Mouse (Mus musculus) testis, postnatal 14 days (tissue): Measurements from ENCODE around the gene Phex.
A peak's percentile ranks its signal among the peaks of the same experiment; 100 is the strongest.

Experiments used
- DNase-seq: peaks from one replicate; pipeline ENCODE4 v3.0.0; 2021; ENCODE audit warnings: low spot score

Phex gene

GRCm38 (mm10) chrX:157415212-157415611 is at the start of gene Phex:
Gene Phex, minus strand, starts transcription at chrX:157415312.
- DNase-seq = no peak

GRCm38 (mm10) chrX:157462716-157463115 is 47.6 kb upstream of the Phex start:
- DNase-seq = no peak

GRCm38 (mm10) chrX:157454430-157454829 is 39.3 kb upstream of the Phex start:
- DNase-seq = no peak

- no peak for DNase-seq
Observed at GRCm38 (mm10) chrX:157449000-157449399, 33.9 kb upstream of the Phex start.

- DNase-seq = no peak
Observed at GRCm38 (mm10) chrX:157447431-157447830, 32.3 kb upstream of the Phex start.

- no peak for DNase-seq
Observed at GRCm38 (mm10) chrX:157434768-157435167, 19.7 kb upstream of the Phex start.

GRCm38 (mm10) chrX:157419451-157419850 is 4.3 kb upstream of the Phex start:
- DNase-seq = no peak

- DNase-seq = no peak
Observed at GRCm38 (mm10) chrX:157404919-157405318, 10.2 kb downstream of the Phex start.

- DNase-seq = no peak
Observed at GRCm38 (mm10) chrX:157391241-157391640, 23.9 kb downstream of the Phex start.

GRCm38 (mm10) chrX:157390102-157390501 is 25.0 kb downstream of the Phex start:
- no peak for DNase-seq

GRCm38 (mm10) chrX:157388419-157388818 is 26.7 kb downstream of the Phex start:
- no peak for DNase-seq

GRCm38 (mm10) chrX:157387025-157387424 is 28.1 kb downstream of the Phex start:
- DNase-seq = no peak

- no peak for DNase-seq
Observed at GRCm38 (mm10) chrX:157378822-157379221, 36.3 kb downstream of the Phex start.

GRCm38 (mm10) chrX:157377456-157377855 is 37.7 kb downstream of the Phex start:
- DNase-seq = no peak

- DNase-seq = peak; percentile 5
Observed at GRCm38 (mm10) chrX:157373873-157374272, 41.2 kb downstream of the Phex start.

GRCm38 (mm10) chrX:157369166-157369565 is 45.9 kb downstream of the Phex start:
- DNase-seq = no peak

- no peak for DNase-seq
Observed at GRCm38 (mm10) chrX:157355521-157355920, 59.6 kb downstream of the Phex start.

GRCm38 (mm10) chrX:157346201-157346600 is 68.9 kb downstream of the Phex start:
- DNase-seq = no peak

- peak; percentile 18 for DNase-seq
Observed at GRCm38 (mm10) chrX:157334726-157335125, 80.4 kb downstream of the Phex start.

GRCm38 (mm10) chrX:157329821-157330220 is 85.3 kb downstream of the Phex start:
- DNase-seq = no peak

GRCm38 (mm10) chrX:157328396-157328795 is 86.7 kb downstream of the Phex start:
- DNase-seq = no peak

GRCm38 (mm10) chrX:157327756-157328155 is 87.4 kb downstream of the Phex start:
- DNase-seq = no peak

- DNase-seq = no peak
Observed at GRCm38 (mm10) chrX:157324396-157324795, 90.7 kb downstream of the Phex start.

GRCm38 (mm10) chrX:157310331-157310730 is 104.8 kb downstream of the Phex start:
- no peak for DNase-seq

GRCm38 (mm10) chrX:157308171-157308570 is 106.9 kb downstream of the Phex start:
- DNase-seq = no peak
